Mouse (Mus musculus) granulocyte monocyte progenitor cell, adult 5-6 weeks (primary cell): ENCODE results near the gene Gstt2. TPM values are rescaled to one million over a fixed set of nuclear protein-coding genes. Genes with fewer than 3 reads are reported as not detected.

ENCODE experiments used
- total RNA-seq, 2 experiments: library from RNA; stranded (forward) in 1 of 2; stranded (reverse) in 1 of 2; fragments of 200-712, 200-1000 nt in 1 of 2; fragments of >200 nt in 1 of 2; fragmentation: Nextera tagmentation in 1 of 2; gene quantifications; 2 replicates each; pipeline ENCODE4 v1.2.3; 2014 to 2017

Gstt2 gene
- total RNA-seq, 2 experiments from 2014 or later: 18.0 to 31.1 TPM

Other genes with a start within 250 kb of the Gstt2 start
- 2.3 and 6.4 TPM in 2 replicates for gene Ggt5, start 248.1 kb downstream of the Gstt2 start, total RNA-seq (2014; fragmentation: Nextera tagmentation)
- gene Ggt5, start 248.1 kb downstream of the Gstt2 start, total RNA-seq (2017): 2.4 and 3.6 TPM in 2 replicates
- 0.26 TPM in 1 of 2 replicates, not detected in the other for gene Susd2, start 193.4 kb downstream of the Gstt2 start, total RNA-seq (2014; fragmentation: Nextera tagmentation)
- not detected in 2 replicates for gene Susd2, start 193.4 kb downstream of the Gstt2 start, total RNA-seq (2017)
- gene Cabin1, start 73.1 kb downstream of the Gstt2 start, total RNA-seq (2014; fragmentation: Nextera tagmentation): 48.8 and 68.8 TPM in 2 replicates
- gene Cabin1, start 73.1 kb downstream of the Gstt2 start, total RNA-seq (2017): 23.0 and 24.9 TPM in 2 replicates
- 65.6 and 85.2 TPM in 2 replicates for gene Ddt, start 64.0 kb downstream of the Gstt2 start, total RNA-seq (2014; fragmentation: Nextera tagmentation)
- gene Ddt, start 64.0 kb downstream of the Gstt2 start, total RNA-seq (2017): 45.0 and 61.0 TPM in 2 replicates
- not detected in 2 replicates for gene Gm20441, start 56.5 kb downstream of the Gstt2 start, total RNA-seq (2014; fragmentation: Nextera tagmentation)
- not detected in 2 replicates for gene Gm20441, start 56.5 kb downstream of the Gstt2 start, total RNA-seq (2017)
- 4.5 and 12.9 TPM in 2 replicates for gene Gstt3, start 56.0 kb downstream of the Gstt2 start, total RNA-seq (2014; fragmentation: Nextera tagmentation)
- 4.4 and 4.7 TPM in 2 replicates for gene Gstt3, start 56.0 kb downstream of the Gstt2 start, total RNA-seq (2017)
- not detected in 2 replicates for gene Gstt1, start 38.8 kb downstream of the Gstt2 start, total RNA-seq (2014; fragmentation: Nextera tagmentation)
- gene Gstt1, start 38.8 kb downstream of the Gstt2 start, total RNA-seq (2017): not detected in 2 replicates
- not detected in 2 replicates for gene Gstt4, start 14.9 kb downstream of the Gstt2 start, total RNA-seq (2014; fragmentation: Nextera tagmentation)
- not detected in 2 replicates for gene Gstt4, start 14.9 kb downstream of the Gstt2 start, total RNA-seq (2017)
- 657 and 889 TPM in 2 replicates for gene Mif, start 22.8 kb upstream of the Gstt2 start, total RNA-seq (2014; fragmentation: Nextera tagmentation)
- gene Mif, start 22.8 kb upstream of the Gstt2 start, total RNA-seq (2017): 712 and 870 TPM in 2 replicates
- 7.0 TPM in 1 of 2 replicates, not detected in the other for gene Derl3, start 56.0 kb upstream of the Gstt2 start, total RNA-seq (2014; fragmentation: Nextera tagmentation)
- gene Derl3, start 56.0 kb upstream of the Gstt2 start, total RNA-seq (2017): 2.3 TPM in 1 of 2 replicates, not detected in the other
- gene Smarcb1, start 84.2 kb upstream of the Gstt2 start, total RNA-seq (2014; fragmentation: Nextera tagmentation): 80.0 and 102 TPM in 2 replicates
- 58.0 and 79.4 TPM in 2 replicates for gene Smarcb1, start 84.2 kb upstream of the Gstt2 start, total RNA-seq (2017)
- gene Chchd10, start 95.7 kb upstream of the Gstt2 start, total RNA-seq (2014; fragmentation: Nextera tagmentation): 60.4 and 66.7 TPM in 2 replicates
- 33.2 and 37.5 TPM in 2 replicates for gene Chchd10, start 95.7 kb upstream of the Gstt2 start, total RNA-seq (2017)
- gene Mmp11, start 99.1 kb upstream of the Gstt2 start, total RNA-seq (2014; fragmentation: Nextera tagmentation): 0.41 TPM in 1 of 2 replicates, not detected in the other
- gene Mmp11, start 99.1 kb upstream of the Gstt2 start, total RNA-seq (2017): not detected in 2 replicates
- gene Gm867, start 103.2 kb upstream of the Gstt2 start, total RNA-seq (2014; fragmentation: Nextera tagmentation): not detected in 2 replicates
- not detected in 2 replicates for gene Gm867, start 103.2 kb upstream of the Gstt2 start, total RNA-seq (2017)
- not detected in 2 replicates for gene Vpreb3, start 105.6 kb upstream of the Gstt2 start, total RNA-seq (2014; fragmentation: Nextera tagmentation)
- not detected in 2 replicates for gene Vpreb3, start 105.6 kb upstream of the Gstt2 start, total RNA-seq (2017)
- 0.77 and 1.7 TPM in 2 replicates for gene Gm5134, start 117.1 kb upstream of the Gstt2 start, total RNA-seq (2014; fragmentation: Nextera tagmentation)
- 0.36 and 0.43 TPM in 2 replicates for gene Gm5134, start 117.1 kb upstream of the Gstt2 start, total RNA-seq (2017)
- gene Zfp280b, start 195.2 kb upstream of the Gstt2 start, total RNA-seq (2014; fragmentation: Nextera tagmentation): 5.7 and 25.2 TPM in 2 replicates
- 7.8 and 22.6 TPM in 2 replicates for gene Zfp280b, start 195.2 kb upstream of the Gstt2 start, total RNA-seq (2017)